Mouse (Mus musculus) adrenal gland, postnatal 10 days (tissue): ENCODE measurements around the gene Arhgap33. TPM values are rescaled to one million over a fixed set of nuclear protein-coding genes. Genes with fewer than 3 reads are reported as not detected.

ENCODE experiments used
- DNase-seq: peaks from one replicate; pipeline ENCODE4 v3.0.0; 2021; ENCODE audit warnings: mixed read lengths
- long read RNA-seq, 2 experiments: library from polyadenylated mRNA; stranded (forward); transcript quantifications; one replicate each; pipeline ENCODE4 v2.0.0; 2021
- total RNA-seq, 2 experiments: library from RNA; stranded (reverse); gene quantifications; 2 replicates each; pipeline ENCODE4 v1.2.3; 2021

Arhgap33 gene
- total RNA-seq: 10 to 100 TPM in 1 of 2 experiments, 1 to 10 TPM in 1; 5.0 to 11.7 TPM
- long read RNA-seq, experiment 1: 0 reads
- long read RNA-seq, experiment 2, partial matches to known transcripts: 0 of 4 reads
- long read RNA-seq, experiment 2, other reads (novel, unspliced or antisense): 4 of 4 reads

DNA sequence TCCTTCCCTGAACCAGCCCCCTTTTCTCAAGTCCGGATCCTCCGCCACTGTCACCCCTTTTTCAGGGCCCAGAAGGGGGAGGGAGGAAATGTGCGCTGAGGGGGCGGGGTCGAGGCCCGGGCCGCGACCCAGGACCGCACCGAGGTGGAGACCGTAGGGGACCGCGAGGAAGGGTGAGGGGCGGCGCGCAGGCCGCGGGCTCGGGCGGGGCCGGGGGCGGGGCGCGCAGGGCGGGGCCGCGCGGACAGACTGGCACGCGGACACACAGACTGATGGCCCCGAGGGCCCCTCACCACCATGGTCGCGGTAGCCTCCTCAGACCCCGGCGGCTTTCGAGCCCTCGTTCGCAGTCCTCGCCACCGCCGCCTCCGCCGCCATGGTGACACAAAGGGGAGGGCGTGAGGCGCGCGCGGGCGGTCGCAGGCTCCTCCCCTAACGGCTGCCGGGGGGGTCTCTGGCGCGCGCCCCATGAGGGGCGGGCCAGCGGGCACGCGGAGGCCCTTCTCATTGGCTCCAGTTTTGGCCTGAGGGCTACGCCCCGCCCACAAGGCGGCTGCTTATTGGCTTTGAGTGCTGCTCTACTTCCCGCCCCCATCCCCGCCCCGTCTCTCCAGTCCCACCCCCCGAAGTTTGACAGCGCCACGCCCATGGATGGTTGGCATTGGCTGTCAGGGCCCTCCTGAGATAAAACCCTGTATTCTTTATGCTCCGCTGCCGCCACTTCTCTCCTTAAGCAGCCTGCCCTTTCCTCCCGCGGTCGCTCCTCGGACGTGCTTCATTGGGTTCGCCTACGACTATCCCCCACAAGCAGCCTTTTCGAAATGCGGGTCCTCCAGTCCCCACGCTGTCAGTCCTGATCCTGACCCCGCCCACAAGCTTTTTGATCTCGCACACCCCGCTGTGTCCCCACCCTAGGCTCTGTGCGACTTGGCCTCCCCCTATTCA, at the start of gene Arhgap33:
Gene Arhgap33 (minus strand): TSS at position 428 of the 945 bp plus-strand sequence.
- peak; percentile 97 for DNase-seq

DNA sequence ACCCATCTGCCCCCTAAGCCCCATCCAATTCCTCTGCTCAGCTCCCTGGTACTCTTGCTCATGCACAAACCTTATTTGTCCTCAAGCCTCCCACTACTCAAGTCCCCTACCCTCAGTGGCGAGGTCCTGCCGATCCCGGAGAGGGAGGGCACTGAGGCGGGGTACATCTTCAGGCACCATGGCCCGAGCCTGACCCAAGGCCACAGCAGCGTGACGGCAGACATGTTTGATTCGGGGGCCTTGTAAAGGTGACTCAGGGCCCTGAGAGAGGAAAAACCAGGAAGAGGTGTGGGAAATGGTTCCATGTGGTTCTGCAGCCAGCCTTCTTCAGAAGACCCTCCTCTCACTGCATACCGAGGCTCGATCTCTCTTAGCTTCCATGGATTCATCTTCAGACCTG, 49.5 kb upstream of the Arhgap33 start:
- peak; percentile 44 for DNase-seq

DNA sequence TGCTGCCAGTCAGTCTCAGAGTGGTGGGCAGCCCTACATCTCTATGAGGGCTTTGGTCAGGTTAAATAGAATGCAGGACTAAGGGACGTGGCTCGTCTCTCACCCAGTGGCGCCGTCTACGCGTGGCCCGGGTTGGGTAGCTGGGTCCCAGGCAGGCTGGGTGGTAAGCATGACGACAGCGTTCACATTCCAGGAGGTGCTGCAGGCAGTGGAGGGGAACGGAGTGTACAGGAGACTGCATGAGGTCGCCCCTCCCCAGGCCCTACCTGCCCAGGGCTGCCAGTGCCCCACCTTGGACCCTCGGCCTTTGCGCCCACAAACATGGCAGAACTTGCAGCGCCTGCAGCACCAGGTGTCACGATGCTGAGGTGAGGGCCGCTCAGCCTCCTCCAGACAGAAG, 46.7 kb upstream of the Arhgap33 start:
- no peak for DNase-seq

DNA sequence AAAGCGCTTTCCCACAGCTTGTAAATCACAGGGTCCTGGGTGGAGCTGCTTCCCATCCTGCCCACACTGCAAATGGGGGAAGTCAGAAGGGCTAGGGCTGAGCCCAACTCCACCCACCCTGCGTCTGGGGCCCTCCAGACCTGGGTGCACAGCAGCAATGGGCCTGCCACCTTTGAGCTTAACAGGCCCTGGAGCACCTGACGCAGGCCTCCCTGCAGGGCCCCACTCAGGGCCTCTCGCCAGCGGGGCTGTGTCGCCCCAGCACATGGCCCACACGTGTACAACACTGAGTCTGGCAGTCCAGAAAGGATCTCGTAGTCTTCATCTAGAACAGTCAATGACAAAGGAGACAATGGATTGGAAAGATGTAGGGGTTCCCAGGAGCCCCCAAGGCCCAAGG, 45.1 kb upstream of the Arhgap33 start:
- no peak for DNase-seq

DNA sequence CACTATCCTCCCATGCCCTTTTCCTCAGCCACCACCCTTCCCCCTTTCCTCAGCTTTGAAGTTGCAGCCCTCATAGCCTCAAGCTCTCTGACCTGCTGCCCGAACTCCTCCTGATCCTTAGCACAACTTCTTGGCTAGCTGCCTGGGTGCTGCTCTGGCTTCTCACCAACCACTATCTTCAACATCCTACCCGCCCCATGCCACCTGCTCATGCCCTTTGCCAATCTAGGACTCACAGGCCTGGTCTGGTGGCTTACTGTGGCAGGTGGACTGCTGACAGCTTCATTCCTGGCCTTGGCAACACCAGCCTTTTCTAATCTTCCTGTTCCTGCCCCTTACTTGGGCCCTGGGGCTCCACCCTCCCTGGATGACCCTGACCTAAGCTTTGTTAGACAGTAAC, 38.1 kb upstream of the Arhgap33 start:
- DNase-seq: peak; percentile 73

DNA sequence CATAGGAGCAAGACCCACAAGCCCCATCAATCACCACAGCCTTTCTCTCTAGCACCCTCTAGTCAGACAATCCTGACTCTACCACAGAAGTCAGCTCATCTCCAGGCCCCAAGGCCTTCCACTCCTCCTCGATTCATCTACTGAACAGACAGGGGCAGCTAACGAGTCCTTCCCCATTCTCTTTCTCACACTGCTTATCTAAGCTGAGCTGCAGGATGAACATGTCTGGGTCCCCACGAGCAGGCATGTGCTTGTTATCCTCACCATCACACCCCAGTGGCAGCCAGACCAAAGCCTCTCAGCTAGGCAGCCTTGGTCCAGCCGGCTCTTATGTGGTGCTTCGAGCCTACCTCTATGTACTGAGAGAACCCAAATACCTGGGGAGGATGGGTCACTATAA, 37.5 kb upstream of the Arhgap33 start:
- no peak for DNase-seq

DNA sequence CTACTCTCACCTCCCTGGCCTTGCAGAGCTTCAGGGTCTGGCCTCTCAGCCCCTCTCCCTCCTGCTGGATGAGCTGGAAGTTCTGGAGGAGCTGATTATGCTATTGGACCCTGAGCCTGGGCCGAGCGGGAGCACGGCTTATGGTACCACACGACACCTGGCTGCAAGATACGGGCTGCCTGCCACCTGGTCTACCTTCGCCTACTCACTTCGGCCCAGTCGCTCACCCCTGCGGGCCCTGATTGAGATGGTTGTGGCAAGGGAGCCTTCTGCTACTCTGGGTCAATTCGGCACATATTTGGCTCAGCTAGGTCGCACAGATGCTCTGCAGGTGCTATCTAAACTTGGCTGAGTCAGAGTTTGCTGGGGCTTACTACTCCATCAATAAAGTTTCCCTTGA, 32.7 kb upstream of the Arhgap33 start:
- DNase-seq: no peak

DNA sequence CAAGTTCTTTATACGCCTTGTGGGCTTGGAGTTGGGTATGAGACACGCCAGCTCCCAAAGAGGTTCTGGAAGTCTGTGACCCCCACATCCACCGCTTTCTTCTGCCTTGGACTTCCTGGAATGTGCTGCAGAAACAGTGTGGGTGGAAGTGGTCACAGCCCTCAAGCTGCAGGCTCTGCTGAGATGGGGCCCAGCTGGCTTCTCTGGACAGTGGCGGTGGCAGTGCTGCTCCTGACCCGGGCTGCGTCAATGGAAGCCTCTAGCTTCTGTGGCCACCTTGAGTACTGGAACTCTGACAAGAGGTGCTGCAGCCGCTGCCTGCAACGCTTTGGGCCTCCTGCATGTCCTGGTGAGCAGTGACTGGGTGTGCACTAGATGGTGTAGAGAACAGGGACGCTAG, 31.2 kb upstream of the Arhgap33 start:
- DNase-seq: no peak

DNA sequence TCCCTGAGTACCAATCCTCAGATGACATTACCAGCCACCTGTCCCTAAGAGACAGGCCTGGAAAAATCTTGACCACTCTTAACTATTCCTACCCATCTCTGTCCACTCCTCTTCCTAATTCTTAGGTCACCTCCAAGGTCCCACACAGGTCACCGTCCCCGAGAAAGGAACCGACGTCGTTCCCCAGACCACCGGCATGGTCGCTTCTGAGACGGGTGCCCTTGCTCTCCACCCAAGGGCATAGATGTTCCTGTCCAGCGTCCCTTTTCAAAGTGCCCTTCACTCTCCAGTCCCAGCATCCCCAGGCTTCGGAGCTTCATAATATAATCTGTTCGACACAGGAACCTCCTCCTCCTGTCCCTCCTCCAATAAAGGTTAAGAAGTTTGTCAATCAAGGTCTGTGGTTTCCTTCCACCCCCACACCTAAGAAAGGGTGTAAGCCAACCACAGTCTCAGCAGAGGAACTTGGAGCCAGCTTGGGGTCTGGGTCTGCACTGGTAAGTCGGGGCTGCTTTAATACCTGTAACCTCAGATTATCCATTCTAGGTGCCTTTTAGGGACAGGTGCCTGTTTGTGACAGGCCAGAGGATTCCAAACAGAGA, 30.2 kb upstream of the Arhgap33 start, which contains the start of gene Igflr1:
Gene Igflr1 (plus strand): TSS at position 458 of the 602 bp plus-strand sequence.
- no peak for DNase-seq

DNA sequence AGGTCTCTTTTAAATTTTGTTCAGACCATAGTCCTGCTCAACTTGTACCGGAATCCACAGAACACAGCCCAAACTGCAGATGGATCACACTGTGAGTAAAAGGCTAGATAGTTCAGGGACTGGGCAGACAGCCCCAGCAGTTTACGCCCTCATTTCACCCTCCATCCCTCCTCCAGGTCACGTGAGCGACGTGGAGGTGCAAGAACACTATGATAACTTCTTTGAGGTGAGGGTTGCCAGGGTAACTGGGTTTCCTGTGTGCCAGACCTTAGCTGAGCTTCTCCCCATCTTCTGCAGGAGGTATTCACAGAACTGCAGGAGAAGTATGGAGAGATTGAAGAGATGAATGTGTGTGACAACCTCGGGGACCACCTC, 29.0 kb upstream of the Arhgap33 start:
- DNase-seq: no peak

DNA sequence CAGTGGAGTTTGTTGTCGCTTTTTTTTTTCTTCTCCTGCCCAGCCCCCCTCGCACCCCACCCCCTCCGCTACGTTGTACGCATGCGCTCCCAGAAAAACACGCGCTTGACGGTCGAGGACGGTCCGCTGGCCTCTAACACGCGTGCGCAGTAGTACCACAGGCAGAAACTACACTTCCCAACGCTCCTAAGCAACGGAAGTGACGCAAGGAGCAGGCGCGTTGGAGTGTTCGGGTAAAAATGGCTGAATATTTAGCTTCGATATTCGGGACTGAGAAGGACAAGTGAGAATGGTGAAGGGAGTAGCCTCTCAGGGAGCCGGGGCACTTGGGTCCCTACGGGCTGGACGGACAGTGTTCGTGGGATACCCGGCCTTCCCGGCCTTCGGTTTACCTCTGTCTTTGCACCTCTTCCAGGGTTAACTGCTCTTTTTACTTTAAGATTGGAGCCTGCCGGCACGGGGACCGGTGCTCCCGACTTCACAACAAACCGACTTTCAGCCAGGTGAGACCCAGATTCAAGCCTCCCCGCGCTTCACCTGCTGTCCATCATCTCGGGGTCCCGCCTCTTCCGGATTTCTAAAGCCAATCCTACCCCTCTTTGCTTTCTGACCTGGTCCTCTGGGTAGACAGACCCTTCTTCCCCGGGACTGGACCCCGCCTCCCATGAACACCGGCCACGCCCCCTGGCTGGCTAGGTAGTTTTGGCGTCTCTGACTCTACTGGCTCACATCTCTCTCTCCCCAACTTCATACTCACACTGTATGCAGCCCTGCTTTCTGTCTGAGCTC, 28.5 kb upstream of the Arhgap33 start, which contains the start of the genes U2af1l4, Gm49396 and Psenen:
Gene U2af1l4 (plus strand): TSS at position 185 of the 789 bp plus-strand sequence.
Gene Gm49396 (plus strand): TSS at position 228 of the 789 bp plus-strand sequence.
Gene Psenen (minus strand): TSS at position 511 of the 789 bp plus-strand sequence.
- peak; percentile 96 for DNase-seq

DNA sequence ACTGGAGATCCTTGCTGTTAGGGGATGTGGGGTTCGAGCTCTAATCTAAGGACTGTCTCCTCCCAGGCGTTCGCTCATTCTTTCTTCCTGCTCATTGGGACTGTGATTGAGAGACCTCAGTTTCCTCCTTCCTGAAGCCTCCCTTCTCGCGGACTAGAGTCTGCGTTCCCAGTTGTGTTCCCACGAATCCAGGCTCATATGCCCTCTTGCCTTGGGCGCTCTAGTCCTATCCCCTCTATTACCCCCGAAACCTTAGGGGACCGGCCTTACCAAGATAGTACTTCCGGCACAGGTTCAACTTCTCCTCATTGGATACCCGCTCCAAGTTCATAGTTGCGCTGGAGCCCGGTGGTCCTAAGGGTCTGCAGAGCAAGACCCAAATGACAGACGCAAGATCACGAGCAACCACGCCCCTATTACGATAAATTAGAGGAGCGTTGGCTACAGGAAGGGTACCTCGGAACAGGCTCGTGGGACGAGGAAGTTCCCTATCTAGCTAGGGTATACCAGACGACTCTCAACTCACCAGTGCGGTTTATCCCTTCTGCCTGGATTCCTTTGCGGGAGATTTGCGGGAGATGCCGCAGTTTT, 27.8 kb upstream of the Arhgap33 start:
- DNase-seq: no peak

DNA sequence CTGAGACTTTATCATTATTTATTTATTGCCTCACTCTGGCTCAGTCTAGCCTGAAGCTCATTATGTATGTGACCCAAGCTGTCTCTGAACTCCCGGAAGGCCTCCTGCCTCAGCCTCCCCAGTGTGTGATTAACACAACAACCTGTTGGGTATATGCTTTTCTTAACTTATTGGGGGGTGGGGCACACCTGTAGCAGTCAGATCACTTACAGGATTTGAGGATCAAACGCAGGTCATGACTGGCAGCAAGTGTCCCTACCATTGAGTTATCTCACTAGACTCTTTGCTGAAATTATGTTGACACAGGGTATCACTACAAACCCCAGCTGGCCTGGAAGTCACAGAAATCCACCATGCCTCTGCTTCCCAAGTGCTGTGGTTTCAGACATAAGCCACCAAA, 25.4 kb upstream of the Arhgap33 start:
- no peak for DNase-seq

DNA sequence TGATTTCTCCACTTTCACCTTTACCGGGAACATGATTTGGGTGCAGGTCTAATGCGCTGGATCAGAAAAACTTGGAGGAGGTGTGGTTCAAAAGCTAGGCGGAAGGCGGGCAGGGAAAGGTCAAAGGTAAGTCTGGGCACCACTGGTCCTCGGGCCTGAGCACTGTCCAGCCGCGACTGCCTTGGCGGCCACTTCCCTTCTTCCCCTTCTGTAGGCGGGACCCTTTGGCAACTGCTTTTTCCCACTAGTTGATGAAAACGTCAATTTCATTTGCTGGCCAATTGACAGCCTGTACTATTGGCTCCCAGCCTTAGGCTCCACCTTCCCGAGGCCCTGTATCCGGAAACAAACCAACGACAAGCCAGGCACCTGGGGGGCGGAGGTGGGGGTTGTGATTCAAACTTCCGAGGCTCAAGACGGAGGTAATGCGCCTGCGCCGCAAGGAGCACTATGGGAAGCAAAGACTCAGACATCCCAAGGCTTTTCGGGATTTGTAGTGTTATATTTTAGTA, 24.6 kb upstream of the Arhgap33 start, which contains the start of gene Lin37:
Gene Lin37 (minus strand): TSS at position 396 of the 512 bp plus-strand sequence.
- peak; percentile 96 for DNase-seq

DNA sequence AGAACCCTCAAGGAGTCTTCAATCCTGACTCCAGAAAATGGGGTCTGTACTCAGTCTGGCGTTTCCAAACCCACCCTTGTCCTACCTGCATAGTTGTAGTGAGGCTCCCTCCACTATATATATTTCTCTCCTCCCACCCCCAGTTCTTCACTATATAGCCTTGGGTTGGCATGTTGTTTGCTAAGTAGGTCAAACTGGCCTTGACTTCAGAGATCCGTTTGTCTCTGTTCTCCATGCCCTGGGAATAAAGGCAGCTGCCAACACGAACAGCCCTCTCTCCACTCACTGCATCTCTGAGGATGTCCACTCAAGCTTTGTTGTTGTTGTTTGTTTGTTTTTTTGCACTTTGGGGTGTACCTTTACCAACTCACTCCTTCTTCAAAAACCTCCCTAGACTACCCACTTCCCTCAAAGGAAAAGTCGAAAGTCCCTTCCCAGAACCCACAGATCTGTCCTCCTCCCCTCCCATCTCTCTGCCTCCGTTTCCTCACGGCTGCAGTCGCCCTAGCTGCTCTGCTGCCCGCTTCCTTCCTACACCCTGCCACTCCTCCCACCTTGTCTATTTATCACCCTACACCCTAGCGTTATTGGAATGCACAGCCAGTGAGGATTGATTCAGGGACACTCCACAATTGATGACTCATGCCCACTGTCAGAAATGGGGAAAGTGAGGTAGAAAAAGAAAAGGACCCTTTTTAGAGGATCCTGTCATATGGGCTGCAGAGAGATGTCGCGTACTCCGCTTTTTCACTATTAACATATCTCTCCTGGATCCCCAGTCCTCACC, 24.0 kb upstream of the Arhgap33 start:
- DNase-seq: no peak

DNA sequence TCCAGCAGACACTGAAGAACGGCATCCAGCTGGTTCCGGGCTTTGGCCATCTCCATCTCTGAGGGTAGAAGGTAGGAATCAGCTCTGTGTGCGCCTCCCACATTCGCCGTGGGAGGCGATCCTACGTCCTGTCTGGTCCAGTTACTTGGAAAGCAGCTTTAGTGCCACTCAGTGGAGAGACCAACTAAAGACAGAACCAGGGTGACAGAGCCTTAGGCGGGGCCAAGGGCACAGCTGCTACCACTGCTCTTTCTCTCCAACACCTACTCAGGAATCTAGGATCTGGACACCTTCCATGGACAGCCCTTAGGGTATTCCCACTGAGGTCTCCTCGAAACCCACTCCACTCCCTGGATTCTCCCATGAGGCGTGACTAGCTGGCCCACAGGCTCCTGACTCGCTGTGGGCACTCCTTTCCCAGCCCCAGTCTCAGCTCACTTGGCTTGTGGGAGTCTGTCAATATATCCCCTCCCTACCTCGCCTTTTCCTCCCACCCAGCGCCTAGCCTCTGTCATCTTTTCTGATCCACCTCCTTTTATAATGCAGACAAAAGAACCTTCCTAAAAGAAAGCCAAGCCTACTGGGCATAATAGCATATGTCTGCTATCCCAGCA, 23.1 kb upstream of the Arhgap33 start:
- DNase-seq: no peak

DNA sequence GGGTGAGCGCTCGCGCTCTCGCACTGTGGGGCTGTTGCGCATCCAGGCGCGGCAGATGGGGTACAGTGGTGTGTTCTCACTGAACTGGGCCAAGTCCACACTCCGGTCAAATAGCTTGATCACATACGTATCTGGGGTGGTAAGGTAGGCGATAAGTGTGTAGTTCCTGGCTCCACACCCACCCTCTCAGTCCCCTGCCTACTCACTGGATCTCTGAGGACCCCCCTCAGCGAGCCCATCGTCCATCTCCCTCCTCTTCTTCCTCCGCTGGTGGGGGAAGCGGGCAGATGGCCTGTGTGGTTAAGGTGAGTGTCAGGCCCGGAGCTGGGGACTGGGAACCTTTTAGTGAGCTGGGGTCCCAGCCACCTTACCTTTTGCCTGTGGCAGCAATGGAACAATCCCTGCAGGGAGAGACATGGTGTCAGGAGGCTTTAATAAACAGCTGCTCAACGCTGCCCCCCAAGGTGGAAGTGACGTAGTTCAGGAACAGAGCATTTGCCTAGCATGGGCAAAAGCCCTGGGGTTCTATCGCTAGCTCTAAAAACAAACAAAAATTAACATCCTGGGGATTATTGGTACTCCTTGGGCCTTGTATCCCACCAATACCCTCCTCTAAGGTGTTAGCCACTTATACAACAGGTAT, 22.2 kb upstream of the Arhgap33 start:
- no peak for DNase-seq

DNA sequence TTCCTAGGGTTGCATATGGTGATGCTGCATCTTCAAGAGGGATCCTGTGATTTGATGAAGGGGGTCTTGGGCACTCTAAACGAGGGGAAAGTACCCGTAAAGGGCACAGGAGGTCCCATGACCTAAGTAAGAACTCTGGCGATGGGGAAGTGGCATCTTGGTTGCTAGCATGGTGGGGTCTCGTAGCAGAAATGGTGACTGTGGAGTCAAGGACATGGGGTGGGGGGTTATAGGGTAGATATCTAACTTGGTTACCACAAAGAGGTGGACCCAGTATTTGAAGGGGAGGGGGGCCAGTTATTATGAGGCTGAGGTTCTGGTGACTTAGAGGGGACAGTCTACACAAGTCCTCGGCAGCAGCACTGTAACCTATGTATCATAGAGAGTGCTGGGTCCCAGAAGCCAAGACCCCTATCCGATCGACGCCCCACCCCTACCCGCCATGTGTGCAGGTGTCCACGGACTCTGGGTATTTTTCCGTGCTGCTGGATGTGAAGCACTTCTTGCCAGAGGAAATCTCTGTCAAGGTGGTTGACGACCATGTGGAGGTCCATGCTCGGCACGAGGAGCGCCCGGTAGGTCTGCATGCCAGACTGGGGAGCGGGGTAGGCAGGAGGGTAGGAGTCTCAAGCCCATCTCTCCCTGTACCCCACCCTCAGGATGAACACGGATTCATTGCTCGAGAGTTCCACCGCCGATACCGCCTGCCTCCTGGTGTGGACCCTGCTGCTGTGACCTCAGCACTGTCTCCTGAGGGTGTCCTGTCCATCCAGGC, 19.1 kb upstream of the Arhgap33 start:
- no peak for DNase-seq
